Mouse (Mus musculus) kidney, adult 2 months (tissue): ENCODE measurements at regions not wholly inside any gene's neighbourhood (a gene's known extent, or its start where the extent isn't known, plus 50 kb on each side); places are given as distances from the start of the nearest gene placed in this dataset.
"Not testable (repeated sequence)": the region's sequence is repeated elsewhere in the genome, so short reads cannot be mapped to it uniquely, and the experiment has no call there.

ENCODE experiments used
- DNase-seq: peaks from one replicate; pipeline ENCODE4 v3.0.0; 2021
- H3K27ac ChIP-seq: fragments of 200-500 bp; 2 replicates; pipeline ENCODE4 v1.5.1; 2012; ENCODE audit warnings: low read depth, low read length, control low read depth, inconsistent platforms; ENCODE audit not compliant: insufficient read depth
- H3K27me3 ChIP-seq: fragments of 200-500 bp; replicated peaks from 2 replicates; pipeline ENCODE4 v1.6.1; 2012; ENCODE audit warnings: mild to moderate bottlenecking, moderate library complexity, low read length, inconsistent platforms; ENCODE audit not compliant: control insufficient read depth, insufficient read depth
- H3K36me3 ChIP-seq: fragments of 200-500 bp; 2 replicates; pipeline ENCODE4 v1.6.1; 2012; ENCODE audit warnings: mild to moderate bottlenecking, moderate library complexity, low read length, inconsistent platforms; ENCODE audit not compliant: control insufficient read depth, insufficient read depth
- H3K4me1 ChIP-seq: fragments of 200-500 bp; 2 replicates; pipeline ENCODE4 v1.6.1; 2011; ENCODE audit warnings: low read length; ENCODE audit not compliant: control insufficient read depth, insufficient read depth
- H3K4me3 ChIP-seq: fragments of 200-500 bp; 2 replicates; pipeline ENCODE4 v1.5.1; 2011; ENCODE audit warnings: mild to moderate bottlenecking, low read depth, low read length, control low read depth; ENCODE audit not compliant: insufficient read depth
- CTCF ChIP-seq: fragments of 200-500 bp; conservative IDR thresholded peaks from 2 replicates; pipeline ENCODE4 v1.5.1; 2011; ENCODE audit warnings: low read depth, mild to moderate bottlenecking, control low read depth, low read length, moderate library complexity, mixed read lengths; ENCODE audit not compliant: insufficient read depth, insufficient read length
- POLR2A ChIP-seq: fragments of 200-500 bp; IDR thresholded peaks from one replicate; pipeline ENCODE4 v1.6.1; 2011; ENCODE audit warnings: low read depth, low read length, control low read depth
- WGBS: fragments of 180-500 bp; shearing (Covaris S2); methylation state at CpG from one replicate; pipeline ENCODE4 v1.1.7; 2018; 5-methylcytosine and 5-hydroxymethylcytosine counted together

DNA sequence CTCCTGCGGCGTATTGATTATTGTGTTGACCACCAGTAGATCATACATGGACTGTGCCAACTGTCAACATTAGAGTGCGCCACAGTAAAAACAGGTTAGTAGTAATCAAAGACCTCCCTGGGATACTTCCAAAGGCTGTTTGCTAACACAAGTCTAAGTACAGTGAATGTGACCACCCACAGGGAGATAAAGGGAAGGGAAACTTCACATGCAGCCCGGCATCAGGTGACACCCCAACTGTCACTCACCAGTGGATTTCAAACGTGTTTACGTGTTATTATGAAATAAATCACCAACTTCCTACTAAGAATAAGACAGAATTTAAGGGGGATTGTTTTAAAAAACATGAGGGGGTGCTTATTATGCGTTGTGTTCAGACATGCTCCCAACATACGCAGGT lies 262.5 kb upstream of the Smim15 start:
- DNase-seq = no peak
- TF ChIP-seq CTCF (no peak), POLR2A (no peak)
- Histone ChIP-seq H3K4me1 (no peaks in the 10 kb centered on the region; the same call in 1 of the 2 replicates), H3K27ac (no peak overlapping the region), H3K4me3 (no peak overlapping the region), H3K36me3 (no peaks in the 10 kb centered on the region), H3K27me3 (no peaks in the 10 kb centered on the region)
- WGBS = 88% methylated on average over 8 of the region's 8 CpGs

DNA sequence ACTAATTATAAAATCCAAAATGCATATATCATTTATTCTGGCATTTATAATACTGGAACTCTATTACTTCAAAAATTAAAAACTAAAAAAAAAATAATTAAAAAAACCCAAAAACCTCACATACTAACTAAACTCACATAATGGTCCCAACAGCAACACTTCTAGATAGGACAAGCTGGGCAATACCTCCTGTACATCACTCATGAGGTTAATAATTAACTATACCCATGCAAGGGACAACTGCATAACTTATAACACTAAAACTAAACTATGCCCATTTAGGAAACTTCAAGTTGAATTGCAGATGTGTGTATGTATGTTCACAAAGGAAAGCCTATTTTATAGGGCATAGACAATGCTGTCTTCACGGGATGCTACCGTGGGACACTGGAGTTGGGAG lies 263.0 kb upstream of the Smim15 start:
- no peaks in the 10 kb centered on the region for H3K27me3 ChIP-seq
- no peak for TF ChIP-seq POLR2A
- H3K27ac ChIP-seq = no peak overlapping the region
- H3K36me3 ChIP-seq = no peaks in the 10 kb centered on the region
- no peaks in the 10 kb centered on the region; the same call in 1 of the 2 replicates for H3K4me1 ChIP-seq
- DNase-seq = no peak
- no peak overlapping the region for H3K4me3 ChIP-seq
- WGBS = 90% methylated on average over 2 of the region's 2 CpGs

DNA sequence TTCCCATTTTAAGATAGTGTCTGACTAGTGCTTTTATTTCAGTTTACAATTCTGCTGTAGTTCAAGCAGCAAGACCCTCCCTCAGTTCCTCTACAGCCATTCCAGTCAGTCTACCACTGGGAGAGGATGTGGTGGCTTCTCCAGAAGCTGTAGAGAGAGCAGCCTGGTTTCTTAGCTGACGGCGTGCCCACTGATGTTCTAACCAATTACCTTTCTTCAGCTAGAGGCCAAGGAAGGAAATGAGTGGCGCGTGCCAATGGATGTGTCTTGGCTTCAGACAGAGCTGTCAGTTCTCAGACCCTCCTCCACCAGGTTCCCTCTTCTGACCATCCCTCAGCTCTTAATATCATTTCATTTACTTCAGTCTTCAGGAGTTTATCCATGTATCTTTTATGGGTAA lies 264.7 kb upstream of the Smim15 start:
- TF ChIP-seq POLR2A (no peak), CTCF (no peak)
- no peaks in the 10 kb centered on the region for H3K36me3 ChIP-seq
- WGBS = 90% methylated on average over 4 of the region's 4 CpGs
- H3K27ac ChIP-seq = no peak overlapping the region
- H3K4me3 ChIP-seq = no peak overlapping the region
- H3K27me3 ChIP-seq = no peaks in the 10 kb centered on the region
- DNase-seq = no peak
- no peaks in the 10 kb centered on the region; the same call in 1 of the 2 replicates for H3K4me1 ChIP-seq

DNA sequence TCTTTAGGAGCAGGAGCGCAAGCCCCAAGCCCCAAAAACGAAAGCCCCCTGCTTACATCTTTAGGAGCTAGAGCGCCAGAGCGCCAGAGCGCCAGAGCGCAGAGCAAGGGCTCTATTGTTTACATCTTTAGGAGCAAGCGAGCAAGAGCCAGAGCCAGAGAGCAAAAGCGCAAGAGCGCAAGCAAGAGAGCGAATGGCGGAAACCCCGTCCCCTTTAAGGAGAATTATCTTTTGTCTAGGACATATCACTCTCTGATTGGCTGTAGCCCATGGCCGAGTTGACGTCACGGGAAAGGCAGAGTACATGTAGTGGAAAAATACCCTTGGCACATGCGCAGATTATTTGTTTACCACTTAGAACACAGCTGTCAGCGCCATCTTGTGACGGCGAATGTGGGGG lies 269.7 kb upstream of the Smim15 start:
- DNase-seq = not testable (repeated sequence)

DNA sequence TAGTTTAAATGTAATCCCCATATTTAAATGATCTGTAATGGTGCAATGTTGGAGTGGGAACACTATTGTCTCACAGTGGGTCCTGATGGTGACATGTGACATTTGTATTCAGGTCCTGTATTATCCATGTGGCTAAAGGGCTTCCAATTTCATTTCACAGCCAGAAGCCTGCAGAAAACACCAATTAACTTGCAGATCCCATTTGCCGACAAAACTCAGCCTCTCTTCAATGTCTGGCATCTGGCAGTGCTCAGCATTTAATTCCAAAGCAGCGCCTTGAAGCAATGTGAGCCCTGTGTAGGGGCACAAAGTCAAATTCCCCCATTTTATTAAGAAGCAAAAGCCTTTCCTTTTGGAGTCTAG lies 277.0 kb upstream of the Smim15 start:
- H3K27me3 ChIP-seq = no peaks in the 10 kb centered on the region
- H3K36me3 ChIP-seq = no peaks in the 10 kb centered on the region; the same call in 1 of the 2 replicates
- WGBS = 57% methylated on average over 2 of the region's 2 CpGs
- no peak for DNase-seq
- no peaks in the 10 kb centered on the region for H3K4me1 ChIP-seq
- no peak overlapping the region for H3K27ac ChIP-seq
- H3K4me3 ChIP-seq = no peak overlapping the region
- TF ChIP-seq POLR2A (no peak), CTCF (no peak)

More for the DNA sequence above, 269.7 kb upstream of the Smim15 start:
- not testable (repeated sequence) for H3K36me3 ChIP-seq, H3K4me3 ChIP-seq, H3K27ac ChIP-seq, H3K27me3 ChIP-seq, H3K4me1 ChIP-seq
- 95% methylated on average over 19 of the region's 19 CpGs for WGBS

DNA sequence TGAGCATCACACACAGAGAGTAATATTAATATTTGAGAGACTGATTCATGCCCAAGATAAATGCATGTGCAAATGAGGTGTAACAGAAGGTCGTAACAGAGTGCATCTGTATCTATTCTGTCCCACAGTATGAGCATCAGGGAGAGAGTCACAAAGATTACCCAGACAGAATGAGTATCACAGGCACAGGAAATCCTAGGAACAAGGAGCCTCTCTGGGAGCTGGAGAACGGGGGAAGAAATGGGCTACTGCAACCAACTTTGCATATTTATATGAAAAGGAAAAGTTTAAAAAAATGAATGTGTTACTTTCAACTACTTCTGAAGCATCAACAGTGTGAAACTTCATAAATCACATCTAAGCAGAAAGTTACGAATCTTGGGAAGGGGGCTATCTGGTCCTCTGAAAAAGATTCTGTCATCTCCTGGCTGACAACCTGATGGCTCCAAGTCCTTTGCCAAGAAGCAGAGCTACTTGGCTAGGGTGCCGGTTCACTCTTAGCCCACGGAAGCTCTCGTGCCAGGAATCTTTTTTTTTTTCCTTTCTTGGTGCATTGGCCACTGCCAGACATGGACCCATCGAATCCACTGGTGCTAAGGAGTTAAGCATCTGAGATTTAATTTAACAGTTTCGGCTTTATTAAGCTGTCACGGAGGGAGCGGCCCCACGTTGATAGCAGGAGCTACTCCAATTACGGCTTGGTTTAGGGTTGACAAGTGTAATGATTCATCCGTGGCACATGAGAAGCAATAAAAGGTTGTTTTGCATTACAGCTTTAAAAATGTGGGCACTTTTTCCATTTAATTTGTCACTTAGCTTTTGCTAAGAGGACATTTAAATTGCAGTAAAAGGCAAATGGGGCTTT lies 277.6 kb upstream of the Smim15 start:
- H3K4me3 ChIP-seq = no peak overlapping the region
- TF ChIP-seq POLR2A (no peak), CTCF (no peak)
- WGBS = 74% methylated on average over 13 of the region's 13 CpGs

DNA sequence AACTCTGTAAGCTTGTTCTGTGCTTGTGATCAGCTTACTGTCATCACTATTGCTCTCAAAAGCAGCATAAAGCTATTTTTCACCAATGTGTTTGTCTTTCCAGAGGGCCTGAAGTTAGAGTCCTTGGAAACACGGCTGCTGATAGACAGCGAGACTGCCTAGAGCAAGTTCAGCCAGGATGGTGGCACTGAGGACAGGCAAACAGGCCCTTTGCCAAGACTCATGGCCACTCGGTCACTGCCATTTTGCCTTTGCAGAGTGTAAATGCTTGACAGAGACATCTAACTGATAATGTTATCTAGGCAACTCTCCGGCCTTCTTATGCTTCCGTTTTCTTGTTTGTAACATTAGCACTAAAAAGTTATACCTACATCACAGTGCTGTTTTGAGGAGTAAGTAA lies 280.3 kb upstream of the Smim15 start:
- no peak for DNase-seq
- no peak overlapping the region for H3K4me3 ChIP-seq

More for the DNA sequence above, 277.6 kb upstream of the Smim15 start:
- Histone ChIP-seq H3K4me1 (no peaks in the 10 kb centered on the region), H3K27ac (no peak overlapping the region), H3K27me3 (no peaks in the 10 kb centered on the region), H3K36me3 (no peaks in the 10 kb centered on the region; the same call in 1 of the 2 replicates)
- no peak for DNase-seq

More for the DNA sequence above, 280.3 kb upstream of the Smim15 start:
- TF ChIP-seq POLR2A = no peak
- no peak for TF ChIP-seq CTCF
- WGBS = 95% methylated on average over 5 of the region's 5 CpGs
- Histone ChIP-seq H3K36me3 (no peaks in the 10 kb centered on the region; the same call in 1 of the 2 replicates), H3K27me3 (no peaks in the 10 kb centered on the region), H3K27ac (no peak overlapping the region), H3K4me1 (no peaks in the 10 kb centered on the region)
